Mouse (Mus musculus) hematopoietic stem cell, adult 5-6 weeks (primary cell): ENCODE results near the gene Itgb7. TPM values are rescaled to one million over a fixed set of nuclear protein-coding genes. Genes with fewer than 3 reads are reported as not detected.

Experiments
- ATAC-seq, 2 experiments: fragments of 125-278 bp in 1 of 2; replicated peaks in 1 of 2; 2 replicates each; pipeline ENCODE4 v1.8.0; 2016 to 2017; ENCODE audit warnings: inconsistent platforms in 2 of 2, mild to moderate bottlenecking in 2 of 2, moderate number of reproducible peaks in 2 of 2, low read depth in 1 of 2, moderate TSS enrichment in 1 of 2; ENCODE audit not compliant: low FRiP score in 2 of 2, poor library complexity in 2 of 2, severe bottlenecking in 2 of 2, insufficient read depth in 1 of 2, low TSS enrichment in 1 of 2
- total RNA-seq: library from RNA; stranded (forward); fragments of 172-1452, 232-1000 nt; gene quantifications from 2 replicates; pipeline ENCODE4 v1.2.3, GENCODE M21; 2017

Itgb7 gene
- total RNA-seq, 1 experiment from 2014 or later: 83.0 TPM

GRCm38 (mm10) chr15:102255547-102256255 lies 24.0 kb upstream of the Itgb7 start:
- no peak for ATAC-seq

- ATAC-seq: no peak
These were observed 18.8 kb upstream of the Itgb7 start for GRCm38 (mm10) chr15:102250521-102250920.

- ATAC-seq: no peak
These were observed 18.2 kb upstream of the Itgb7 start for GRCm38 (mm10) chr15:102249967-102250366.

- ATAC-seq: no peak
These were observed 17.5 kb upstream of the Itgb7 start for GRCm38 (mm10) chr15:102249251-102249691.

- no peak for ATAC-seq
These were observed 17.1 kb upstream of the Itgb7 start for GRCm38 (mm10) chr15:102248812-102249191.

- no peak for ATAC-seq
These were observed 16.5 kb upstream of the Itgb7 start for GRCm38 (mm10) chr15:102248131-102248811.

GRCm38 (mm10) chr15:102247252-102248130 lies 15.7 kb upstream of the Itgb7 start:
- 0 out of 4 replicates have a peak, but pooled peaks have one; percentile 2 to 14 for ATAC-seq

- ATAC-seq: peak; percentile 30 to 46; a peak in 3 of 4 replicates
These were observed 15.1 kb upstream of the Itgb7 start for GRCm38 (mm10) chr15:102246866-102247251.

GRCm38 (mm10) chr15:102245891-102246741 lies 14.4 kb upstream of the Itgb7 start:
- ATAC-seq: peak; percentile 8 to 27; a peak in 1 of 4 replicates

GRCm38 (mm10) chr15:102245461-102245881 lies 13.7 kb upstream of the Itgb7 start:
- ATAC-seq: no peak

GRCm38 (mm10) chr15:102244306-102245191 lies 12.8 kb upstream of the Itgb7 start:
- no peak for ATAC-seq

- ATAC-seq: peak; percentile 84 to 86
These were observed 11.8 kb upstream of the Itgb7 start for GRCm38 (mm10) chr15:102243229-102244190.

GRCm38 (mm10) chr15:102242404-102243228 lies 10.9 kb upstream of the Itgb7 start:
- no peak for ATAC-seq

- ATAC-seq: no peak
These were observed 8.9 kb upstream of the Itgb7 start for GRCm38 (mm10) chr15:102240607-102241006.
